Mouse (Mus musculus): ENCODE measurements around the gene Gm21972. TPM values are rescaled to one million over a fixed set of nuclear protein-coding genes. Genes with fewer than 3 reads are reported as not detected.

Gm21972 gene
- polyA plus RNA-seq, 1 experiment from 2014 or later: 0.22 TPM

DNA sequence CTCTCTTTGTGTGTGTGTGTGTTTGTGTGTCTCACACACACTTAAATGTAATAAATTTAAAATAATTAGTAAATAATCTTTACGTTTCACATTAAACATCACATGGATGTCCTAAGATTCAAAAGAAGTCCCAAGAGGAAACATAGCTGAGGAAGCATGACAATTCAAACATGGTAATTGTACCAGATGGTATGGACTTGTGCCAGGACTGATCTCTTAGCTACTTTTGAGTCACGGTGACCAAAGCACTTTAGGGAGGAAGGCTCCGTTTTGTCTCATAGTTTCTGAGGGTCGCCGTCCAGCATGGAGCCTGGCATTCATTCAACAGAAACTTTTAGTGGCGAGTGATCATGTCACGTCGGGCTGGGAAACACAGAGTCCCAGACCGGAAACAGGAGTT lies 14.7 kb downstream of the Gm21972 start:
- Histone ChIP-seq H3K4me3 (no peak overlapping the region), H3K4me1 (peaks cover 7% of the 10 kb centered on the region; the same call in 1 of the 2 replicates), H3K36me3 (peaks cover 2% of the 10 kb centered on the region; the same call in 1 of the 2 replicates), H3K27me3 (ENCODE audit: low read depth, poor library complexity, severe bottlenecking) (no peaks in the 10 kb centered on the region), H3K9me3 (replicated peaks) (no peaks in the 10 kb centered on the region), H3K27ac (replicated peaks) (no peak overlapping the region)
- 87% methylated on average over 9 of the region's 9 CpGs for WGBS
- no peak for DNase-seq (ENCODE audit: low spot score)

DNA sequence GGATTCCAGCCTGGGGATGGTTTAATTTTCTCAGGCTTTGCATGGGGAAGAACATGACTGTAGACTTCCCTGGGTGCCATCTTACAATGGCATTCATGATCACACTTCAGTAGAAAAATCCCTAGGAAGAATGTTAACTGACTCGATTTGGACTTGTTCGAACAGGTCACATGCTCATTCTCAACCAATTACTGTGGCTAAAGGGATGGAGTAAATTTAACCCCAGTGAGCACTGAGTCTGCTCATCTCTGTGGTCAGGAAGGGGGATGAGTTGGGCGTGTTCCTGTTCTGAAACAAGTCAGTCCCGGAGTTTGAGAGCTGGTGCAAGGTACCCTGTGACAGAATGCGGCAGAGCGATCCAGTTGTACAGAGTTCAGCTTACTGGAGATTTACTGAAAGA lies 17.5 kb downstream of the Gm21972 start:
- Histone ChIP-seq H3K4me3 (no peak overlapping the region), H3K27me3 (ENCODE audit: low read depth, poor library complexity, severe bottlenecking) (no peaks in the 10 kb centered on the region), H3K36me3 (no peaks in the 10 kb centered on the region), H3K27ac (replicated peaks) (no peak overlapping the region), H3K9me3 (replicated peaks) (no peaks in the 10 kb centered on the region), H3K4me1 (peaks cover 17% of the 10 kb centered on the region)
- no peak for DNase-seq (ENCODE audit: low spot score)
- WGBS: 89% methylated on average over 6 of the region's 6 CpGs

DNA sequence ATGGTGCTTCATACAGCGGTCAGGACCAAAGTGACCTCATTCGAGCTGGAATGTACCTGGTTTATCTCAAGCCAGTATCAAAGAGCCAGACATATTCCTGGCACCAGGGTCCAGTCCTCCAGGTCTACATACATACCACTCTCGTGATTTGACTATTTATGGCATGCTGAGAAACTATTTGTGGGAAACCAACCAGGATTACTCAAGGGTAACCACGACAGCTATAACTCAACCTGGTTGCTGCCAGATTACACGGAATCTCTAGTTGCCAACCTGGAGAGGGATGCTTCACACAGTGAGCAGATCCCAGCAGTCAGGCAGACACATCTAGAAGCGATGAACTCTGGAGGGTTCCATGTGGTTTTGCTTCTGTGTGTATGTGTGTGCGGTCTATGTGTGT lies 17.9 kb downstream of the Gm21972 start:
- 85% methylated on average over 7 of the region's 7 CpGs for WGBS

DNA sequence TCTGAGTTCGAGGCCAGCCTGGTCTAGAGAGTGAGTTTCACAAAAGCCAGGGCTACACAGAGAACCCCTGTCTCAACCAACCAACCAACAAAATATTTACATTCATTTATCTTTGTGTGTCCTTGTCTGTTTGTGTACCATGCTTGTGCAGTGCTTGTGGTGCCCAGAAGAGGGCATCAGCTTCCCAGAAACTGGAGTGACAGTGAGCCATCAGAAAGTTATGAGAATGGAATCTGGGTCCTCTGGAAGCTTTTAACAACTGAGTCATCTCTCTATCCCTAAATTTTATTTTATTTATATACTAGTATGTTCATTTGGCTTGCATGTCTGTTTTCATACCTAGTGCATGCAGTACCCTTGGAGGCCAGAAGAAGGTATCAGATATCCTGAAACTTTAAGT lies 19.2 kb downstream of the Gm21972 start:
- Histone ChIP-seq H3K9me3 (replicated peaks) (no peaks in the 10 kb centered on the region), H3K4me1 (peaks cover 20% of the 10 kb centered on the region), H3K36me3 (peaks cover 7% of the 10 kb centered on the region; the same call in 1 of the 2 replicates), H3K27ac (replicated peaks) (no peak overlapping the region), H3K27me3 (ENCODE audit: low read depth, poor library complexity, severe bottlenecking) (no peaks in the 10 kb centered on the region), H3K4me3 (no peak overlapping the region)
- DNase-seq (ENCODE audit: low spot score): no peak
- 88% methylated on average over 1 of the region's 1 CpGs for WGBS

More for the DNA sequence above, 17.9 kb downstream of the Gm21972 start:
- no peak overlapping the region for H3K27ac ChIP-seq (replicated peaks)
- no peak for DNase-seq (ENCODE audit: low spot score)
- no peaks in the 10 kb centered on the region for H3K36me3 ChIP-seq
- no peak overlapping the region for H3K4me3 ChIP-seq
- no peaks in the 10 kb centered on the region for H3K27me3 ChIP-seq (ENCODE audit: low read depth, poor library complexity, severe bottlenecking)
- no peaks in the 10 kb centered on the region for H3K9me3 ChIP-seq (replicated peaks)
- H3K4me1 ChIP-seq: peaks cover 20% of the 10 kb centered on the region

DNA sequence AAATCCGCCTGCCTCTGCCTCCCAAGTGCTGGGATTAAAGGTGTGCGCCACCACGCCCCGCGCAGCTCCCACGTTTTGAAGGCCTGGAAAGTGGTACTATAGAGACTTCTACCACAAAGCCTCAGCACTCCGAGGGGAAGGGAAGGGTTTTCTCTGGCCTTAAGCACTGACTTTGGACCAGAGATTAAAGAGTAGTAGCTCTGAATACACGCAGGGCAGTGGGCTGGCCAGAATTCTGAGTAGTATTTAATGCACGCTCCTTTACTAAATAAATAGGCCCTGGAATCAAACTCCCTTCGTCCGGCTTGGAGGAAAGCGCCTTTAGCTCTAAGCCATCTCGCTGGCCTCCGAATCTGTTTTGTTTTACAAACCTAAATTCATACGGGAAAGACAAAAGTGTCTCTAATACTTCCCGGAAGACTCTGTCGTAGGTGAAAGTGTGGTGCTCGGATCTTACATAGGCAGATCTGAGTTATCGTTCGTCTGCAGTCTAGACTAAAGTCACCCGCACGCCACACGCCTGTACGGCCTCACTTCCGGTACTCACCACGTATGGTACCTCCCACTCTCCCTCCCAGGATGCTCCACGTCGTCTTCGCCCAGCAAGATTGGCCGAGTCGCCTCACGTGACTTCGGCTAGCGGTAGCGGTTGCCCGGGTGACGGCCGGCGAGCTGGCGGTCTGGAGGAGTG lies 20.8 kb downstream of the Gm21972 start, which contains the start of gene Armc9:
TSS of gene Armc9 (plus strand) at position 648 of the 691 bp plus-strand sequence.
- peaks cover 14% of the 10 kb centered on the region; the same call in 1 of the 2 replicates for H3K36me3 ChIP-seq
- peak within 1 kb of the TSS; percentile 89 for H3K4me3 ChIP-seq
- H3K9me3 ChIP-seq (replicated peaks): no peaks in the 10 kb centered on the region
- H3K27ac ChIP-seq (replicated peaks): peak within 1 kb of the TSS; percentile 81
- H3K4me1 ChIP-seq: peaks cover 20% of the 10 kb centered on the region
- peak; percentile 97 for DNase-seq (ENCODE audit: low spot score)
- no peaks in the 10 kb centered on the region for H3K27me3 ChIP-seq (ENCODE audit: low read depth, poor library complexity, severe bottlenecking)
- WGBS: 5% methylated on average over 40 of the region's 40 CpGs

DNA sequence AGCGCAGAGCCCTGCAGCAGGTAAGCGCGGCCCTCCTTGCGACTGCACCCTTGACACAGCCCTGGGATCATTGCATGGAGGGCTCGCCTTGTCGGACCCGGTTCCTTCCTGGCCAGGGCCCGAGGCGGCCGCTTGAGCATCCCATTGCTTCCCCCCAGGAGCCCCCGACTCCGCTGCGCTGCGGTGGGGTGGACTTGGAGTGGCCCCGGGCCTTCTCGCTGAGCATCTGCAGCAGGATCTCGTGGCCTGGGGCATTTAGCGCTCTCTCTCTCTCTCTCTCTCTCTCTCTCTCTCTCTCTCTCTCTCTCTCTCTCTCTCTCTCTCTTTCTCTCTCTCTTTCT lies 21.4 kb downstream of the Gm21972 start:
- Histone ChIP-seq H3K27ac (replicated peaks) (peak overlapping the region; percentile 81), H3K4me3 (peak overlapping the region; percentile 89), H3K4me1 (peaks cover 20% of the 10 kb centered on the region), H3K36me3 (peaks cover 14% of the 10 kb centered on the region; the same call in 1 of the 2 replicates), H3K27me3 (ENCODE audit: low read depth, poor library complexity, severe bottlenecking) (no peaks in the 10 kb centered on the region), H3K9me3 (replicated peaks) (no peaks in the 10 kb centered on the region)
- WGBS: under 1% methylated on average over 18 of the region's 18 CpGs
- no peak for DNase-seq (ENCODE audit: low spot score)

DNA sequence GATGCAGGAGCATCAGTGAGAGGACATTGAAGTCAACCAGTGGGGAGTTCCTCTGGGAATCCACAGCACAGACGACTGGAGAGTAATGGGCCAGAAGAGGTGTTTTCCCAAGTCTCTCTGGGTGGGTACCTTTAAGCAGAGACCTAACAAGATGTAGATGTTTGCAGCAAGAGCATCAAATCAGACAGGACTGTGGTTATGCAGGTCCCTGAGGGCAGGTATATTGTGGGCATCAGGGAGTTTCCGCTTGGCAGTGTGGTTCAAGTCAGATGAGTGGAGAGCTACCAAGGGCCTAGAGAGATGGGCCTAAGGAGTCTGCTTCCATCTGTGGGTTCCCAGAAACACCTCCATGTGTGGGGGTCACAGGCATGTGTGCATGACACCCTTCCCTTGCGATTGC lies 22.6 kb downstream of the Gm21972 start:
- Histone ChIP-seq H3K36me3 (peaks cover 26% of the 10 kb centered on the region), H3K4me3 (no peak overlapping the region)

DNA sequence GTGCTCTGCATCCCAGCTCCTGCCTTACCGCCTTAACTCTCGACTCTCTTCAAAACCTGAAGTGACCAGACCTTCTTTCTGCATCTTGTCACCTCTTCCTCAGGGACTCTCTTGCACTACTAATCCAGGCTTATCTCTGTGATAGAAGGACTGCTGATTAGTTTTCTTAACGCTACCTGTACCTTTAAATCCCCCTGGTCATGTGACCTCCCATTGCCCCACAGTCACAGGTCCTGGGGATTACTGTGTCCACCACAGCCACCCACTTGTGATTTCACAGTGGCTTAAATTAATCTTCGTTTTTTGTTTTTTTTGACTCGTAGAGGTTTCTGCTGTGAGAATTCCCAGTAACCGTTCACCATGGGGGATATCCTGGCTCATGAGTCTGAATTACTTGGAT lies 23.2 kb downstream of the Gm21972 start:
- DNase-seq (ENCODE audit: low spot score): no peak
- Histone ChIP-seq H3K27me3 (ENCODE audit: low read depth, poor library complexity, severe bottlenecking) (no peaks in the 10 kb centered on the region), H3K4me3 (no peak overlapping the region), H3K36me3 (peaks cover 32% of the 10 kb centered on the region), H3K27ac (replicated peaks) (no peak overlapping the region), H3K9me3 (replicated peaks) (no peaks in the 10 kb centered on the region), H3K4me1 (peaks cover 20% of the 10 kb centered on the region)
- 89% methylated on average over 6 of the region's 6 CpGs for WGBS

More for the DNA sequence above, 22.6 kb downstream of the Gm21972 start:
- no peaks in the 10 kb centered on the region for H3K27me3 ChIP-seq (ENCODE audit: low read depth, poor library complexity, severe bottlenecking)
- no peak for DNase-seq (ENCODE audit: low spot score)
- 82% methylated on average over 3 of the region's 3 CpGs for WGBS
- no peak overlapping the region for H3K27ac ChIP-seq (replicated peaks)
- H3K4me1 ChIP-seq: peaks cover 20% of the 10 kb centered on the region
- no peaks in the 10 kb centered on the region for H3K9me3 ChIP-seq (replicated peaks)

DNA sequence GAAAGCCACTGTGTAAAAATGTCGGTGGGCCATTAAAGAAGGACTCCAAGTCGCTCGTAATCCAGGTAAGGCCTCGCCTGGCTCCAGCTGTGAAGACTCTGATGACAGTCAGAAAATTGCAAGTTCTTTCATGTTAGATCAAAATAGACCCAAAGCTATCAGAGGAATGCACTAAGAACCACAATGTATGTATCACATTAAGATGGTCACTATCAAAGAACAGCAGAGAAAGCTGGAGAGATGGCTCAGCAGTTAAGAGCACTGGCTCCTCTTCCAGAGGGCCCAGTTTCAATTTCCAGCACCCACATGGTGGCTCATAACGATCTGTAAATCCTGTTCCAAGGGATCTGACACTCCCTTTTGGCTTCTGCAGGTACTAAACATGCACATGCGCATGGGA lies 26.6 kb downstream of the Gm21972 start:
- H3K9me3 ChIP-seq (replicated peaks): no peaks in the 10 kb centered on the region
- H3K27me3 ChIP-seq (ENCODE audit: low read depth, poor library complexity, severe bottlenecking): no peaks in the 10 kb centered on the region
- H3K36me3 ChIP-seq: peaks cover 64% of the 10 kb centered on the region
- peaks cover 12% of the 10 kb centered on the region for H3K4me1 ChIP-seq
- 90% methylated on average over 6 of the region's 6 CpGs for WGBS
- no peak overlapping the region for H3K27ac ChIP-seq (replicated peaks)
- no peak for DNase-seq (ENCODE audit: low spot score)
- no peak overlapping the region for H3K4me3 ChIP-seq

DNA sequence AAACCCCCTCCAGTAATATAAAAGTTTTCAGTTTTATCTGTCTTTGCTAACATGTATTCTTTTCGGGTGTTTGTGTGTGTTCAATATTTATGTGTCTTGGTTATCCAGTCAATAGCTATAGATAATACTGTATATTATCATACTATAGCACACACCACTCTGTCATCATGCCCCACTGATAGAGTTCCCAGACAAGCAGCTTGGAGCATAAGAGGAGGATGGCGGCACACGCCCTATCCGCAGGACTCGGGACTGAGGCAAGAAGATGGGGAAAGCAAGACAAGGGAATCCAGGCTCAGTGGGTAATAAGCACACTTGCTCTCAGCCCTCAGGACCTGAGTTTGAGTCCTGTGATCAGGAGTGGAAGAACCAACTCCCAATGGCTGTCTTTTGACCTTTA lies 27.0 kb downstream of the Gm21972 start:
- peaks cover 68% of the 10 kb centered on the region for H3K36me3 ChIP-seq
- DNase-seq (ENCODE audit: low spot score): no peak
- H3K4me3 ChIP-seq: no peak overlapping the region
- WGBS: 92% methylated on average over 5 of the region's 5 CpGs
- no peak overlapping the region for H3K27ac ChIP-seq (replicated peaks)
- no peaks in the 10 kb centered on the region for H3K27me3 ChIP-seq (ENCODE audit: low read depth, poor library complexity, severe bottlenecking)
- peaks cover 8% of the 10 kb centered on the region for H3K4me1 ChIP-seq
- H3K9me3 ChIP-seq (replicated peaks): no peaks in the 10 kb centered on the region

DNA sequence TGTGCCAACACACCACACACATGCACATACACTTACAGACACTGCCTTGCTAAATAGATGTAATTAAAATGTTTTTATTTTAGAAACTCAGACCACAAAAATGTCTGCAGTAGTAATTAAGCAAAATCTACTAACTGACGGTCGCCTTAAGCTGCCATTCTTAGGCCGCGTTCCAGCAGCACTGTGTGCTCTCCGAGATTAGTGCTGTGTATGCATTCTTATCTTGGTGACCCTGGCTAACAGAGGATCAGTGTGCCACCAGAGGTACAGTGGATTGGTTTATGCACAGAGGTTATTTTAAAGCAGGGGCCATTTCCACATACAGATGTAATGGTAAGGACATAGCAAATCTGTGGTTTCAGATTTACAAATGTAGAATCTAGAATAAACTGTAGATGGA lies 27.6 kb downstream of the Gm21972 start:
- H3K36me3 ChIP-seq: peaks cover 74% of the 10 kb centered on the region
- DNase-seq (ENCODE audit: low spot score): no peak
- no peak overlapping the region for H3K4me3 ChIP-seq
- H3K4me1 ChIP-seq: peaks cover 2% of the 10 kb centered on the region
- 94% methylated on average over 5 of the region's 5 CpGs for WGBS
- H3K27ac ChIP-seq (replicated peaks): no peak overlapping the region
- H3K27me3 ChIP-seq (ENCODE audit: low read depth, poor library complexity, severe bottlenecking): no peaks in the 10 kb centered on the region
- H3K9me3 ChIP-seq (replicated peaks): no peaks in the 10 kb centered on the region

DNA sequence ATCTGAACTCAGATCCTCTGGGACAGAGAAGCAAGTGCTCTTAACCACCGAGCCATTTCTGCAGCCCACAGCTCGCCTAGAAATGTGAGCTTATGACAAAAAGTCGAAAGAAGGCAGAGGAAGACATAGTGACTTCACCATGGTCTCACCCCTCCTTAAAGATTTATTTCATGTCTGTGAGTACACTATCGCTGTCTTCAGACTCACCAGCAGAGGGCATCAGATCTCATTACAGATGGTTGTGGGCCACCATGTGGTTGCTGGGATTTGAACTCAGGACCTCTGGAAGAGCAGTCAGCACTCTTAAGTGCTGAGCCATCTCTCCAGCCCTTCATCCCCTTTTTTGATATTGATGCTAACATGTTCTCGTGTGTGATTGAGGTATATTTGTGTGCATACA lies 41.2 kb downstream of the Gm21972 start:
- Histone ChIP-seq H3K9me3 (replicated peaks) (no peaks in the 10 kb centered on the region), H3K36me3 (peaks cover 78% of the 10 kb centered on the region), H3K27me3 (ENCODE audit: low read depth, poor library complexity, severe bottlenecking) (no peaks in the 10 kb centered on the region), H3K4me1 (no peaks in the 10 kb centered on the region), H3K4me3 (no peak overlapping the region), H3K27ac (replicated peaks) (no peak overlapping the region)
- DNase-seq (ENCODE audit: low spot score): no peak
- 91% methylated on average over 5 of the region's 5 CpGs for WGBS

DNA sequence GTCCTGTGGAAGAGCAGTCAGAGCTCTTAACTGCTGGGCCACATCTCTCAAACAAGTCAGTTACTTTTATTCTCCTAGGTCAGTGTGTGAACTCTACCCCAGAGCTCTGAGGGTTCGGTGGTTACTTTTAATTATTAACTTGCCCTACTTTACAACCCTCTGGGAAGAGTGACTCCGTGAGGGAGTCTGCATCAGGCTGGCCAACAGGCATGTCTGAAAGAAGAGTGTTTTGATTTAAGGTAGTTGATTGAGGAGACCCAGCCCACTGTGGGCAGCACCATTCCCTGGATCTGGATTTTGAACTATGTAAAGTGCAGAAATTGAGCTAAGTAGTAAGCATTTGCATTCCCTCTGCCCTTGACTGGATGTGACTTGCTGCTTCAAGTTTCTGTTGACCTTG lies 42.6 kb downstream of the Gm21972 start:
- 87% methylated on average over 2 of the region's 2 CpGs for WGBS
- Histone ChIP-seq H3K4me1 (no peaks in the 10 kb centered on the region), H3K27me3 (ENCODE audit: low read depth, poor library complexity, severe bottlenecking) (no peaks in the 10 kb centered on the region), H3K9me3 (replicated peaks) (no peaks in the 10 kb centered on the region), H3K36me3 (peaks cover 73% of the 10 kb centered on the region), H3K4me3 (no peak overlapping the region), H3K27ac (replicated peaks) (no peak overlapping the region)
- no peak for DNase-seq (ENCODE audit: low spot score)

All from midbrain, embryonic 10.5 days (tissue).